Mouse (Mus musculus): Measurements from ENCODE around the gene Zfp260.
"Not testable (repeated sequence)": the region's sequence is repeated elsewhere in the genome, so short reads cannot be mapped to it uniquely, and the experiment has no call there.

The Zfp260 gene

DNA sequence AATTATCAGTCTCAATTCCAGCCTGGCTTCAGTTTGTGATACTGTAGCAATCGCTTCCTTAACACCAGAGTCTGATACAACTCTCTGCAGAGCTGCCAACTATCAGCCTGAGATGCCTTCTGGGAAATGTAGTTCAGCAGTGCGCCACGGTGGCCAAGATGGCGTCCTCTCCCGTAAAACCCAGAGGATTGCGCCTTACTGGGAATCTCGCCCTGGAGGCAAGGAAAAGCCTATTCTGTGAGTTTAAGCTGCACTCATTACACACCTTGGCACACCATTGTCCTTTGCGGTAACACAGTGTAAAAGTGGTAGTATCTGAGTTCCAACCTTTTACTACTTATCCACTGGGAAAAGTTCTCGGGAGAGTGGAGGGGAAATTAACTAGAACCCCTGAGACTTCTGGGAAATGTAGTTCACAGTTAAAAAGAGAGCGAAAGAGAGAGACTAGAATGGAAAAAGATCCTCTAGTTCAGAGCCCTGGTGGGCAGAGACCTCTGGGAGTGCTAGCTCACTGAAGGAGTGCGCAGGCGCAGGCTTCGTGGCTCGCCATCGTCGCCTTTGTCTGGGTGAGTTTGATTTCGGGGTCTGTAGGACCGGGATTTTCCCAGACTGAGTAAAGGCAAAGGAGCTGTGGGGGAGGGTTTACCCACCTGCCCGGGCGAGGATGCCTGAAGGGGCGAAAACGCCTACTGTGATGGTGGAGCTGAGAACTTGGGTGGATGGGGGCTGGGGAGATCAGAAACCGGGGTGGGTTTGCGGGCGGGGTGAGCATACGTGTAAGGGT lies at the start of gene Zfp260:
Gene Zfp260, plus strand, starts transcription at position 132 of the 784 bp plus-strand sequence.
- DNase-seq (ENCODE audit: low spot score in 2 of 2), result peak; percentile 88 to 91

DNA sequence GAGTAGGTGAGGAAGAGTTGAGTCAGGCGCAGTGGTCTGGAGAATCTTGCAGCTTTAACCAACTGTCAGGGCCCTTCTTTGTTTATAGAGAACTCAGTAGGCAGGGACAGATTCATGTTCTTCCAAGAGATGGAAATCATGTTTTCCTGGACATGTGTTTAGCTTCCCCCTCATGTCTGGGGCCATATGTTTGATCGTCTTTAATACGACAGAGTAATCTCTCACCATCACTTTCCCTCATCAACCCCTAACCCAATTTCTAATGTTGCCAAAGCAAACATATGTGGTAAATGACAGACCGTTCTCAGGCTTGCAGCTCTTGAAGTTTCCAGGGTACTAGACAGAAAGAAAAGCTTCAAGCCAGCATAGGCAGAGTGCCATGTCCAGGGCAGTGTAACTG lies 46.5 kb upstream of the Zfp260 start:
- DNase-seq (ENCODE audit: low spot score in 2 of 2), result no peak

DNA sequence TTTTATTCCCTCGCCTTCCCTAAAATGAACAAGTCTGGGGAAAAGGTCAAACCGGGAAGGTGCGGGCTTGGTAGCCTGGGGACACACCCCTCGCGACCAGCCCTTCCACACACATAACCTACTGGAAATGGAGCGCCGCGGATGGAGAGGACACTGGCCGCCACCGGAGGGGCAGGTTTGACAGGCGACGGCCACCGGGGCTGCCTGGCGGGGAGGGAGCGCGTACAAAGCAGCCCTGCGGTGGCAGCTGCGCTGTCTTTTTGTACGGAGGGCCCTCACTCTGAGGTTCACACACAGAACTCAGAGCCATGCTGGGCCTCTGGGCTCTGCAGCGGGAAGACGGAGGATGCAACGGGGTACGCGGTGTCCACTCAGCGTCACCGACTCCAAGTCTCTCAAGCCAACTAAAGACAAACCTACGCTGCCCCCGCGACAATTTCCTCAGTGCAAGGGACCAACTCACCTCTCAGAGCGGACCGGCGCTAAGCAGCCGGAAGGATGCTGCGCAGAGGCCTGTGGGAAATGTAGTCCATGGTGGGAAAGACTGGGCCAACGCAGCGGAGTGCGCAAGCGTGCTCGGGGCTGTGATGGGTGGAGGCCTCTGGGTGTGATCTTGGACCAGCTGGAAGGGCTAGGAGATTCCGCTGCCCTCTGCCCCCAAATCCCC lies 43.6 kb upstream of the Zfp260 start, which contains the start of gene Zfp14:
Gene Zfp14, minus strand, starts transcription at position 499 of the 667 bp plus-strand sequence.
- DNase-seq (ENCODE audit: low spot score in 2 of 2), result peak; percentile 89 to 93

GRCm38 (mm10) chr7:30053591-30053990 lies 41.0 kb upstream of the Zfp260 start:
- no peak for DNase-seq (ENCODE audit: low spot score in 2 of 2)

DNA sequence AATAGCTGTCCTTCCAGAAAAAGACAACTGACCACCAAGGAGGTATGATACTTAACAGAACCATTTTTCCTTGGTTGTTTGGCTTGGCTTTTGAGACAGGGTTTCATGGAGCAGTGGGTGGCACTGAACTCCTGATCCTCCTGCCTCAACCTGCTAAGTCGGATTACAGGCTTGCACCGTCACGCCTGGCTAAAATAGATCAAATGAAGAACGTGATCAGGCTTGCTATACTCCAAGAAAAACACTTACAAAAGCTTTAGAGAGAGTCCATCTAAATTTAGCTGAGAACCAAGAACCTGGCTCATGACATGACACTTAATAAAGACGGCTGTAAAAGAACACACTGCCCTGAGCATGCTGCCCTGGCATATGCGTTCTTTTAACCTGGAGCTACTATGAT lies 34.2 kb upstream of the Zfp260 start:
- no peak for DNase-seq (ENCODE audit: low spot score in 2 of 2)

DNA sequence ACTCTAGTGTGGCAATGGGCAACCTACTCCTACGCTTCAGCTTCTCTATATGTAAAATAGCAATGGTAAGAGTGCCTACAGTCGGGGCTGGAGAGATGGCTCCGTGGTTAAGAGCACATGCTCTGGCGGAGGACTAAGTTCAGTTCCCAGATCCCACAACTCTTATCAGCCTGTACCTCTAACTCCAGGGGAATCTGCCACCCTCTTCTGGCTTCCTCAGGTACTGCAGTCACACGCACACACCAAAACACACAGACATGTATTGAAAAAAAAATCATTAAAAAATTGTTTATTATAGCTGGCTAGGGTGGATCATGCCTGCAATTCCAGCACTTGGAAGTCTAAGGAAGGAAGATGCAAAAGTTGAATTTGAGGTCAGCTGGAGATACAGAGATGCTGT lies 32.1 kb upstream of the Zfp260 start:
- no peak for DNase-seq (ENCODE audit: low spot score in 2 of 2)

DNA sequence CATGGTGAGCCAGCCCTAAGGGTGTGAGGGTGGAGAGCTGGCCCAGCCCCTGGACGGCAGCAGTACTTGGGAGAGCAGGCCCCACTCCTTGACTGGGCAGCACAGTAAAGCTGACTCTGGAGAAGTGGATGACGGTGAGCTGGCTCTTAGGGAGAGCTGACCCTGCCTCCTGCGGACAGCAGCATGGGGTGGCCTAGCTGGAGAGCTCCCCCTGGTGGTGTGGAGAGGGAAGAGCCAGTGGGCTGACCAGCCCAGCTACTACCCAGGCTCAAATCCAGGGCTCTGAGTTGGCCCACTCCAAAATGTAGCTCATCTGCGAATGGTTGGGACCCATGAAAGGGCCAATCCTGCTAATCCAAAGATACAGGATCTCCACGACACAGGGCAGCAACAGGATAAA lies 30.0 kb upstream of the Zfp260 start:
- DNase-seq (ENCODE audit: low spot score in 2 of 2), result no peak

- DNase-seq (ENCODE audit: low spot score in 2 of 2), result peak; percentile 79 to 80
Observed at GRCm38 (mm10) chr7:30072146-30073028, 22.2 kb upstream of the Zfp260 start, which contains the start of gene Zfp82. TSS of gene Zfp82 (minus strand) at chr7:30072900.

- peak; percentile 31 to 40 for DNase-seq (ENCODE audit: low spot score in 2 of 2)
Observed at GRCm38 (mm10) chr7:30086524-30086923, 8.1 kb upstream of the Zfp260 start.

- no peak for DNase-seq (ENCODE audit: low spot score in 2 of 2)
Observed at GRCm38 (mm10) chr7:30089405-30089804, 5.2 kb upstream of the Zfp260 start.

- peak; percentile 93 to 95 for DNase-seq (ENCODE audit: low spot score in 2 of 2)
Observed at GRCm38 (mm10) chr7:30090092-30090969, 4.2 kb upstream of the Zfp260 start, which contains the start of the genes Gm26920 and Zfp566. TSS of gene Gm26920 (minus strand) at chr7:30090410. TSS of gene Zfp566 (minus strand) at chr7:30090527.

GRCm38 (mm10) chr7:30090970-30091585 lies 3.5 kb upstream of the Zfp260 start:
- no peak for DNase-seq (ENCODE audit: low spot score in 2 of 2)

GRCm38 (mm10) chr7:30092666-30093065 lies 1.9 kb upstream of the Zfp260 start:
- no peak for DNase-seq (ENCODE audit: low spot score in 2 of 2)

GRCm38 (mm10) chr7:30093918-30094415 lies 610 bp upstream of the Zfp260 start:
- no peak for DNase-seq (ENCODE audit: low spot score in 2 of 2)

- DNase-seq (ENCODE audit: low spot score in 2 of 2), result no peak
Observed at GRCm38 (mm10) chr7:30095551-30096125, 1.1 kb downstream of the Zfp260 start.

- DNase-seq (ENCODE audit: low spot score in 2 of 2), result peak; percentile 83 to 85
Observed at GRCm38 (mm10) chr7:30099297-30099696, 4.7 kb downstream of the Zfp260 start.

GRCm38 (mm10) chr7:30116076-30116475 lies 21.5 kb downstream of the Zfp260 start:
- no peak for DNase-seq (ENCODE audit: low spot score in 2 of 2)

GRCm38 (mm10) chr7:30117935-30118334 lies 23.4 kb downstream of the Zfp260 start:
- not testable (repeated sequence) for DNase-seq (ENCODE audit: low spot score in 2 of 2)

DNA sequence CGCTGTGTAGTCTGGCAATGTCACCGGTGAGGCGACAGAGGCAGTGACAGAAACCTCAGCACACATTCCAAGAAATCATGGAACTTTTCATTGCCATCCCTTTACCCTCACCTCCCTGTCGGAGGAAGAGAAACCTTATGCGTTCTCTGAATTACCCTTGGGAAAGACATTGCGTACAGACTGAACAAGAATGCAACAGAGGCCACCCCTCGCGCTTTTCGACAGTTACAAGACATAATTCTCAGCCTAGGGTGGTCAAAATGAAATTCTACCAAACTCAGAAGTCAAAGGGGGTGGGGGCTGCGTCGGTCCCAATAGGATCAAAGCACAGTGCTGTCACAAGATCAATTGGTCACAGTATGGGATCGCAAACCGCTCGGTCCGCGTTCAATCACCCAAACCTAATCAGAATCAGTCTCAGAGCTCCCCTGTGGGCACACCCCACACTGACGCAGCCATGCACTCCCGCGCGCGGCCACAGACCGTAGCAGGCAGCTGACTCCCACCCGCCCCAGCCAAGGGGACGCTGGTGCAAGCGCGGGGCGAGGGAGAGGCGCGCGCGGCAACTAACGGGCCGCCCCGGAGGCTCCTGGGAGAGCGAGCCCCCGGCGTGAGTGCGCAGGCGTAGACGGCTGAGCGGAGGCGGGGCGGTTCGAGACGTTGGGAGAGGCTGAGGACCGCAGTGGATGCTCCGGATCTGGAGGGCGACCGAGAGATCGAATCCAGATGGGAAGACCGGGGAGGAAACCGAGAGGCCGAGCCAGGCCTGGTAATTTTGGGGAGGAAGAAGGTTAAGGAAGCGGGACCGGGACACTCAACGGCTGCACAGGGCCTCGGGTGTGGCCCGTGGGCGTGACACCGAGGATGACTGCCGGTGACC lies 27.0 kb downstream of the Zfp260 start, which contains the start of gene Zfp382:
Gene Zfp382, plus strand, starts transcription at position 635 of the 880 bp plus-strand sequence.
- peak; percentile 84 to 87 for DNase-seq (ENCODE audit: low spot score in 2 of 2)

Data from right cerebral cortex, postnatal 36 days (tissue).